Mouse (Mus musculus): ENCODE results near the gene Ust. TPM values are rescaled to one million over a fixed set of nuclear protein-coding genes. Genes with fewer than 3 reads are reported as not detected.

Ust gene
- total and polyA plus RNA-seq, 3 experiments = 1.1 to 1.7 (median 1.6) TPM

GRCm38 (mm10) chr10:8498951-8499891, 19.4 kb downstream of the Ust start:
- no peaks in the 10 kb centered on the region for H3K79me2 ChIP-seq (replicated peaks; ENCODE audit: control insufficient read depth, insufficient read depth, low read length)
- TF ChIP-seq EP300 (IDR thresholded peaks at IDR 0.05; ENCODE audit: insufficient read depth, low read depth, low read length) (no peak), CTCF (IDR thresholded peaks at IDR 0.05) (no peak), POLR2A (IDR thresholded peaks at IDR 0.05; ENCODE audit: insufficient read depth, low read depth, low read length) (no peak)
- H3K36me3 ChIP-seq (ENCODE audit: control insufficient read depth, insufficient read depth, low read length) = no peaks in the 10 kb centered on the region; the same call in 1 of the 2 replicates
- no peaks in the 10 kb centered on the region for H3K27me3 ChIP-seq (ENCODE audit: control insufficient read depth, insufficient read depth, low read length)
- no peak overlapping the region for H3K27ac ChIP-seq
- 56% methylated on average over 13 of the region's 13 CpGs for WGBS
- DNase-seq = no peak
- no peaks in the 10 kb centered on the region for H3K4me1 ChIP-seq (ENCODE audit: control insufficient read depth, insufficient read depth, low read length)
- intact Hi-C loops (cut with DNase I) = no loop called here
- no peak overlapping the region for H3K4me3 ChIP-seq
- H3K9ac ChIP-seq (ENCODE audit: low read depth, low read length) = no peak overlapping the region

- WGBS = 48% methylated on average over 5 of the region's 5 CpGs
Measured at GRCm38 (mm10) chr10:8495543-8496141, 23.0 kb downstream of the Ust start.

GRCm38 (mm10) chr10:8491909-8492591, 26.6 kb downstream of the Ust start:
- no peaks in the 10 kb centered on the region for H3K4me1 ChIP-seq (ENCODE audit: control insufficient read depth, insufficient read depth, low read length)
- WGBS = 94% methylated on average over 1 of the region's 1 CpGs
- no peak overlapping the region for H3K9ac ChIP-seq (ENCODE audit: low read depth, low read length)
- H3K27me3 ChIP-seq (ENCODE audit: control insufficient read depth, insufficient read depth, low read length) = no peaks in the 10 kb centered on the region
- no peak overlapping the region for H3K27ac ChIP-seq
- H3K79me2 ChIP-seq (replicated peaks; ENCODE audit: control insufficient read depth, insufficient read depth, low read length) = no peaks in the 10 kb centered on the region
- DNase-seq = no peak
- H3K36me3 ChIP-seq (ENCODE audit: control insufficient read depth, insufficient read depth, low read length) = no peaks in the 10 kb centered on the region; the same call in 1 of the 2 replicates
- TF ChIP-seq POLR2A (IDR thresholded peaks at IDR 0.05; ENCODE audit: insufficient read depth, low read depth, low read length) (no peak), EP300 (IDR thresholded peaks at IDR 0.05; ENCODE audit: insufficient read depth, low read depth, low read length) (no peak), CTCF (IDR thresholded peaks at IDR 0.05) (no peak)
- no peak overlapping the region for H3K4me3 ChIP-seq
- intact Hi-C loops (cut with DNase I) = no loop called here

More at GRCm38 (mm10) chr10:8495543-8496141, 23.0 kb downstream of the Ust start:
- no peak overlapping the region for H3K9ac ChIP-seq (ENCODE audit: low read depth, low read length)
- no peaks in the 10 kb centered on the region for H3K27me3 ChIP-seq (ENCODE audit: control insufficient read depth, insufficient read depth, low read length)
- H3K4me1 ChIP-seq (ENCODE audit: control insufficient read depth, insufficient read depth, low read length) = no peaks in the 10 kb centered on the region
- H3K79me2 ChIP-seq (replicated peaks; ENCODE audit: control insufficient read depth, insufficient read depth, low read length) = no peaks in the 10 kb centered on the region
- no peaks in the 10 kb centered on the region; the same call in 1 of the 2 replicates for H3K36me3 ChIP-seq (ENCODE audit: control insufficient read depth, insufficient read depth, low read length)
- no peak overlapping the region for H3K27ac ChIP-seq
- intact Hi-C loops (cut with DNase I) = no loop called here
- no peak for TF ChIP-seq POLR2A (IDR thresholded peaks at IDR 0.05; ENCODE audit: insufficient read depth, low read depth, low read length)
- H3K4me3 ChIP-seq = no peak overlapping the region
- no peak for DNase-seq

- intact Hi-C loops (cut with DNase I) = no loop called here
- Histone ChIP-seq H3K27ac (no peak overlapping the region), H3K4me1 (ENCODE audit: control insufficient read depth, insufficient read depth, low read length) (no peaks in the 10 kb centered on the region), H3K27me3 (ENCODE audit: control insufficient read depth, insufficient read depth, low read length) (no peaks in the 10 kb centered on the region), H3K4me3 (no peak overlapping the region), H3K36me3 (ENCODE audit: control insufficient read depth, insufficient read depth, low read length) (no peaks in the 10 kb centered on the region), H3K9ac (ENCODE audit: low read depth, low read length) (no peak overlapping the region), H3K79me2 (replicated peaks; ENCODE audit: control insufficient read depth, insufficient read depth, low read length) (no peaks in the 10 kb centered on the region)
- TF ChIP-seq EP300 (IDR thresholded peaks at IDR 0.05; ENCODE audit: insufficient read depth, low read depth, low read length) (no peak), CTCF (IDR thresholded peaks at IDR 0.05) (no peak), POLR2A (IDR thresholded peaks at IDR 0.05; ENCODE audit: insufficient read depth, low read depth, low read length) (no peak)
- DNase-seq = no peak
- 75% methylated on average over 2 of the region's 2 CpGs for WGBS
Measured at GRCm38 (mm10) chr10:8487388-8487787, 31.2 kb downstream of the Ust start.

GRCm38 (mm10) chr10:8484487-8484886, 34.1 kb downstream of the Ust start:
- Histone ChIP-seq H3K79me2 (replicated peaks; ENCODE audit: control insufficient read depth, insufficient read depth, low read length) (no peaks in the 10 kb centered on the region), H3K27ac (no peak overlapping the region), H3K27me3 (ENCODE audit: control insufficient read depth, insufficient read depth, low read length) (no peaks in the 10 kb centered on the region), H3K9ac (ENCODE audit: low read depth, low read length) (no peak overlapping the region), H3K4me3 (no peak overlapping the region), H3K36me3 (ENCODE audit: control insufficient read depth, insufficient read depth, low read length) (no peaks in the 10 kb centered on the region), H3K4me1 (ENCODE audit: control insufficient read depth, insufficient read depth, low read length) (no peaks in the 10 kb centered on the region)
- intact Hi-C loops (cut with DNase I) = no loop called here
- no peak for TF ChIP-seq CTCF (IDR thresholded peaks at IDR 0.05)
- TF ChIP-seq EP300 (IDR thresholded peaks at IDR 0.05; ENCODE audit: insufficient read depth, low read depth, low read length) = no peak
- TF ChIP-seq POLR2A (IDR thresholded peaks at IDR 0.05; ENCODE audit: insufficient read depth, low read depth, low read length) = no peak
- whole genome bisulfite sequencing = 86% methylated on average over 4 of the region's 4 CpGs
- DNase-seq = no peak

Data from heart, adult 2 months (tissue).